Mouse (Mus musculus): ENCODE measurements at regions not wholly inside any gene's neighbourhood (a gene's known extent, or its start where the extent isn't known, plus 50 kb on each side); places are given as distances from the start of the nearest gene placed in this dataset.
A peak's percentile ranks its signal among the peaks of the same experiment; 100 is the strongest.
"Not testable (repeated sequence)": the region's sequence is repeated elsewhere in the genome, so short reads cannot be mapped to it uniquely, and the experiment has no call there.

DNA sequence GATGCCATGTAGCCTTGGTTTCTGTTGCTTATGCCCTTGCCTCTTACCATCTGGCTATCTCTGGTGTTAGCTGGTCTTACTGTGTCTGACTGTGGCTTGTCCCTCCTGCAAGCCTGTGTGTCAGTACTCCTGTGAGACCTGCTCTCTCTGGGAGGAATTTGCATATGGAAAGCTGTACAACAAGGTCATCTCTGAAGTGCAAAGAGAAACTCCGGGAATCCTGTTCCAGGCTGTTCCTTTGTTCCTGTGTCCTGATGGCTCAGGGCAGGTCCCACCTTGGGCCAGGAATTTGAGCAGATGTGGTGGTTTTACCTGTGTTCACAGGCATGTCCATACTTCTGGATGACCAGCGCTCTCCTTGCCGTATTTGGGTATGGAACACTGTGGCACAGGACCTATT lies 218.6 kb upstream of the Nsun6 start:
- no peak for DNase-seq

DNA sequence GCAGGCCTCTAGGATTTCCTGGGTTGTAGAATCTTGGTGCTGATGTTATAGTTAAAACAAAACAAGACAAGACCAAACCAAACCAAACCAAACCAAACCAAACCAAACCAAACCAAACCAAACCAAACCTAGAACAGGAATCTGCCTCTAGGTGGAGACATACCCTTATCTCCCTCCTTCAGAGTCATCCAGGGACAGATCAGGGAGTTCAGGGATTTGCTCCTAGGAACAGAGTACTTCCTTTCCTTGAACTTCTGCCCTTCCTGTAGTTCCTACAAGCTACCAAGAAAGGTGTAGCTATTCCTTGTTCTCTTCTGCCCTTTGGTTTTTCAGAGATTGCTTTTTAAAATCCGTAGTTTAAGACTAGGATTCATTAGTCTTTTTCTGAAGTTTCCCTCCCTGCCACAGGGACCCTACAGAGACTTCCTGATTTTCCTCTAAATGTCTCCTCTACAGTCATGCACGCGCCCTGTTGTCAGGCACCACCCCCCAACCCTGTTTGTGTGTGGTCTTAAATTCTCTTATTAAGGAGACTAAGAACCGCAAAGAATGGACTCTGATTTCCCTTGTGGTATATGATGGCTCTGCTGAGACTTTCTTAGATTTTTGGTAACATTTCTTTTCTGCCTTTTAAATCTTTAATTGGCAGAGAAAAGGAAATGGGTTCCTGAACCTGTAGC lies 205.8 kb upstream of the Nsun6 start:
- DNase-seq: no peak

- DNase-seq: not testable (repeated sequence)
Measured at GRCm38 (mm10) chr2:15242276-15242675, 187.4 kb upstream of the Nsun6 start.

GRCm38 (mm10) chr2:15221910-15222309 lies 167.0 kb upstream of the Nsun6 start:
- no peak for DNase-seq

DNA sequence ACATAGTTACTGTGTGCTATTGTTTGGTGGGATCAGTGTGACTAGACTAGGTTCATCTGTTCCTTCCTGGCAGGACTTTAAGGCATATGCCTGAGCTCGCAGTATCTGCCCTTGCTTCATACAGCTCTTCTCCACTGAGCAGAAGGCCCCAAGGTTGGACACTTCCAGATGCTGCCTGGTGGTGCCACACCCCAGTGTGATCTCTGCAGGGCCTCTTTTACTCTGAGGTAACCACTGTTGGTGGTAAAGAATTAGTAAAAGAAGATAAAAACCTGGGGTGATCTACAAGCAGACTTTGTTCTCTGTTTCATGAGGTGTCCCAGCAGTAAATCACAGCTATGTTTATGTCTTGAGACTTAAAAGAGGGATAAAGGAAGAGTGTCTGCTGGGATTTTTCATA lies 133.2 kb upstream of the Nsun6 start:
- no peak for DNase-seq

- DNase-seq: no peak
Measured at GRCm38 (mm10) chr2:15181000-15181399, 126.1 kb upstream of the Nsun6 start.

- no peak for DNase-seq
Measured at GRCm38 (mm10) chr2:15166435-15167024, 111.7 kb upstream of the Nsun6 start.

GRCm38 (mm10) chr2:15165830-15166229 lies 111.0 kb upstream of the Nsun6 start:
- no peak for DNase-seq

- DNase-seq: no peak
Measured at GRCm38 (mm10) chr2:15163732-15164418, 109.0 kb upstream of the Nsun6 start.

- DNase-seq: no peak
Measured at GRCm38 (mm10) chr2:15161831-15162230, 107.0 kb upstream of the Nsun6 start.

- no peak for DNase-seq
Measured at GRCm38 (mm10) chr2:15157622-15158021, 102.8 kb upstream of the Nsun6 start.

DNA sequence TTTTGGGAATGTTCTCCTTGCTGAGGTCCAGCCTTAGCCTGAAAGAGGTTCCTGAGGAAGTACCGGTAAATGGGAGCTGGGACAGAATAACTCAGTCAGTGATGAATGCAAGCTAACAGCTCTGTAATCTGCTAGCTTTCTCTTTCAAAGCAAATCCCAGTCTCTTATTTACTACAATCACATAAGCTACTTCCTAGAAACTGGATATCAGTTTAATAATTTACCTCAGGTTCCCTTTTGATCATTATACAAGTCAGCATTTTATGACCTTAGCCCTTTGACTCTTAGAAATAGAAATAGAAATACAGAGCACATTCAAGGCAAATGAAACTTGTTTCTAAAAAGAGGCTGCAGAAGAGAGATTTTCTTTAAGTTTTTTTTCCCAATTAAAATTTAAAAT lies 96.0 kb upstream of the Nsun6 start:
- DNase-seq: no peak

- DNase-seq: peak; percentile 75
Measured at GRCm38 (mm10) chr2:15148381-15148780, 93.5 kb upstream of the Nsun6 start.

- DNase-seq: no peak
Measured at GRCm38 (mm10) chr2:15146986-15147385, 92.1 kb upstream of the Nsun6 start.

DNA sequence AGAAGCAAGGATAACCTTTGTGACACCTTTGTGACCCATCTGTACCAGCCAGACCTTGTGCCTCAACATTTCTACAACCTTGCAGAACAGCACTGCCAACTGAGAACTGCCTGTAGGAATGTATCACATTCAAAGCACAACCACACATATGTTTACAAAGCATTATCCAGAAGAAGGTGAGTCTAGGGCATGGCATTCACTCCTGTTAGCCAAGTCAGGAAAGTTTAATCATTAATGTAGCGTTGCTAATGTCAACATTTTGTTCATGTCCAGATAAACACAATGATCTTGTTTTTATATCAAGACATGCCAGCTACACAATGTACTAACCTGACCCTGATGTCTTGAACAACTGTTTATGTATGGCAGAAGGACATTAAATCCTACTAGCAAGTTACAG lies 91.5 kb upstream of the Nsun6 start:
- no peak for DNase-seq

GRCm38 (mm10) chr2:15144781-15145180 lies 89.9 kb upstream of the Nsun6 start:
- no peak for DNase-seq

- DNase-seq: no peak
Measured at GRCm38 (mm10) chr2:15139877-15140276, 85.0 kb upstream of the Nsun6 start.
